Mouse (Mus musculus) monocyte, adult 5-6 weeks (primary cell): ENCODE data around the gene Ppp2r2c. TPM values are rescaled to one million over a fixed set of nuclear protein-coding genes. Genes with fewer than 3 reads are reported as not detected.

Source experiments
- ATAC-seq: fragments of 153-309, 156-312 bp; replicated peaks from 2 replicates; pipeline ENCODE4 v1.8.0; 2017; ENCODE audit warnings: mild to moderate bottlenecking; ENCODE audit not compliant: low TSS enrichment, insufficient number of reproducible peaks, severe bottlenecking, poor library complexity, low FRiP score
- total RNA-seq: library from RNA; stranded (forward); fragments of 200-1000, 200-491, 200-594 nt; gene quantifications from 3 replicates; pipeline ENCODE4 v1.2.3, GENCODE M21; 2017

The Ppp2r2c gene
- total RNA-seq, 1 experiment from 2014 or later, result not detected

GRCm38 (mm10) chr5:36946445-36946844, 78.1 kb downstream of the Ppp2r2c start:
- no peak for ATAC-seq

- peak; percentile 53; the same call in 1 of the 2 replicates for ATAC-seq
Observed at GRCm38 (mm10) chr5:36948831-36949230, 80.5 kb downstream of the Ppp2r2c start.

DNA sequence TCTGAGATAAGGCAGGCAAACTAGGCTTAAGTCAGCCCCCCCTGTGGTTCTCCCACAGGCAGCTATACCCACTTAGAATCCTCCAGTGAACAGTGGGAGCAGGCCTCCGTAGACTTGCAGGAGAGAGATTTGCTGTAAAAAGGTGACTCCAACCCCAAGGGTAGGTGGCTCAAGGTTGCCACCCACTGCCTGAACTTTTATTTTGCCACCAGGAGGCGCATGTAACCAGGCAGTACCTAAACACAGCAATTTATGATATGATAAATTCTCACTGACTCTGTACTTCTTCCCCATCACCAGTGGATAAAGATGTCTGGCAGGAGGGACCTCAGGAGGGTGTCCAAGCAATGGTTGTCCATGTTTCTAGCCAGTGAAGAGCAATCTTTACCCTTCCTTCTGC, 82.6 kb downstream of the Ppp2r2c start:
- no peak for ATAC-seq

- no peak for ATAC-seq
Observed at GRCm38 (mm10) chr5:36952311-36952710, 84.0 kb downstream of the Ppp2r2c start.

- ATAC-seq, result peak; percentile 53; the same call in 1 of the 2 replicates
Observed at GRCm38 (mm10) chr5:36955366-36955765, 87.1 kb downstream of the Ppp2r2c start.

- peak; percentile 75 for ATAC-seq
Observed at GRCm38 (mm10) chr5:36958837-36959236, 90.5 kb downstream of the Ppp2r2c start.

- no peak for ATAC-seq
Observed at GRCm38 (mm10) chr5:36960501-36960900, 92.2 kb downstream of the Ppp2r2c start.

DNA sequence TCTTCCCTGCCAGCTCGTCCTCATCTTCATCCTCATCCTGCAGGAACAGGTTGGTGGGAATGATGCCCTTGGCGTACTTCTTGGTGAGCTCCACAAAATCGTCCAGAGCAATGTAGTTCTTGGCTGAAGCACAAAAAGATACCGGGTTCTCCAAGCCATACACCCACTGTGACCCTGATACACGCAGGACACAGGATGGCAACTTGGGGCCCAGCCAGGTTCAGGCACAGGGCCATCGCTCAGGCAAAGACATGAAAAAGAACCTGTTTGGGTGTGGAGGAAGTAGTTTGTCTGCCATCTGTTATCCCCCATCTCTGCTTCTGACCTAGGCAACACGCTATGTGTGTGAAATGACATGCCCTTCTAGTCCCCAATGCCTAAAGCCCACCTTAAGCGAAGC, 103.3 kb downstream of the Ppp2r2c start:
- ATAC-seq, result no peak

DNA sequence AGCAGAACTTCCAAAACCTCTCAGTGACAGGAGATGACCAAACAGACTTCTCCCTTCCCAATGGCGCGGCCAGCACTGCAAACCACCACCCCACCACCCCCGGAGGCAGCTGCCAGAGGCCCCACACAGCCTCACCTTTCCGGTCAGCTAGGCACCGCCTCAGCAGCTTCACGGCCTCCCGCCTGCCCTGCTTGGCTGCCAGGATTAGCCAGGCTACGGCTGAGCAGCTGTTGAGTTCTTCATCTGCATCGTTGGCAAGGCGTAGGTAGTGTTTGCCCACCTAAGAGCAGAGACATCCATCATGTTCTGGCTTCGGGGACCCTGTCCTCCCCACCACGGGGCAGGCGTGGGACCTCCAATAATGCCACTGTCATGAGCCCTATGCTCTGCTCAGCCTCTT, 107.0 kb downstream of the Ppp2r2c start:
- ATAC-seq, result no peak

GRCm38 (mm10) chr5:36977809-36978208, 109.5 kb downstream of the Ppp2r2c start:
- ATAC-seq, result no peak

- no peak for ATAC-seq
Observed at GRCm38 (mm10) chr5:36979001-36979400, 110.7 kb downstream of the Ppp2r2c start.

DNA sequence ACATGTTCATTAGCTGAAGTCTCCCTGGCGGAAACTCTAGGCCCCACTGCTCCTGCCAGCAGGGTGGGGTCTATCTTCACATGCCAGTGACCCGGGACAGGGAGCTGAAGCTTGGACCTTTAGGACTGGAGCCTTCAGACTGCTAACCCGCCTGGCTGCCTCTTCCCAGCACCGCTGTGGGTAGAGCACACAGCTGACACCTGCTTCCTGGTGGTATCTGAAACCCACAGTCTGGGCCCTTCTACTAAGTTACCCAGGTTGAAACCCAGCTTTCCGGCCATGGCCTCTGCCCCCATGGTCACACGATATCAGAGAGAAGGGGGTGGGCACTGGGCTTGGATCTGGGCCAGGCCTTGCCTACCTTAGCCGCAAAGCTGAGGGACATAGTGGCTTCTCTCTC, 111.3 kb downstream of the Ppp2r2c start:
- ATAC-seq, result no peak

DNA sequence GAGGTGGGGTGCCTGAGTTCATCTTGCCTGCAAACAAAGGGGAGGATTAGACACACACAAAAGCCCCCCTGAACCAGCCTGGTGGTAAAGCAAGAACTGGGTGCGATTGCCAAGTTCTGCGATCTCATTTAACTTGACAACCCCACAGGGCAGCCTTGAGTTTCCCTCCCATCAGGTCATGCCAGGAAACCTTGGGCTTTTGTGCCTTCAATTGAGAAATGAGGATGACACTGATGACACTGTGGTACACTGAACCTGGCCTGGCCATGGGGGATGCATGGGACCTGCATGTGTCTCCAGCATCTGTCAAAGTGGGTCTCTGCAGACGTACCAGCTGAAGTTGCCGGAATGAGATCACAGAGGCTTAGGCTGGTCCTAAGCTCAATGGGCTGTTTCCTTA, 114.0 kb downstream of the Ppp2r2c start:
- ATAC-seq, result no peak

DNA sequence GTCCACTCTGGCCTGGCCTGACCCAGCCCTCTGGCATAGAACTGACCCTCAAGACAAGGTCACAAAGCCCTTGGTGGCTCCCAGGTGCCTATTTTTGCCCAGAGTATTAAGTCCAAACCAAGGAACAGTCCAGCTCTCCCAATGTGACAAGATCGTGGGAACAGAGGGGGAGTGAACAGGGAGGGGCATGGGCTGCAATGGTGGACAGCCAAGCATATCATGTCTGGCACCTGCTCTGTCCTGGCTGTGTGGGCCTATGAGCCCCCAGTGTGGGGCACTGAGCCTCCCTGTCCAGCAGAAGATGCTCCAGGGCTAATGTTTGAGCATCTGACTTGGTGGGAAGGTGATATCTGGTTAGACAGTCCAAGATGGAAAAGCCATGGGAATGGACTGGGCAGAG, 118.3 kb downstream of the Ppp2r2c start:
- no peak for ATAC-seq

GRCm38 (mm10) chr5:36988124-36988780, 119.9 kb downstream of the Ppp2r2c start:
- no peak for ATAC-seq

DNA sequence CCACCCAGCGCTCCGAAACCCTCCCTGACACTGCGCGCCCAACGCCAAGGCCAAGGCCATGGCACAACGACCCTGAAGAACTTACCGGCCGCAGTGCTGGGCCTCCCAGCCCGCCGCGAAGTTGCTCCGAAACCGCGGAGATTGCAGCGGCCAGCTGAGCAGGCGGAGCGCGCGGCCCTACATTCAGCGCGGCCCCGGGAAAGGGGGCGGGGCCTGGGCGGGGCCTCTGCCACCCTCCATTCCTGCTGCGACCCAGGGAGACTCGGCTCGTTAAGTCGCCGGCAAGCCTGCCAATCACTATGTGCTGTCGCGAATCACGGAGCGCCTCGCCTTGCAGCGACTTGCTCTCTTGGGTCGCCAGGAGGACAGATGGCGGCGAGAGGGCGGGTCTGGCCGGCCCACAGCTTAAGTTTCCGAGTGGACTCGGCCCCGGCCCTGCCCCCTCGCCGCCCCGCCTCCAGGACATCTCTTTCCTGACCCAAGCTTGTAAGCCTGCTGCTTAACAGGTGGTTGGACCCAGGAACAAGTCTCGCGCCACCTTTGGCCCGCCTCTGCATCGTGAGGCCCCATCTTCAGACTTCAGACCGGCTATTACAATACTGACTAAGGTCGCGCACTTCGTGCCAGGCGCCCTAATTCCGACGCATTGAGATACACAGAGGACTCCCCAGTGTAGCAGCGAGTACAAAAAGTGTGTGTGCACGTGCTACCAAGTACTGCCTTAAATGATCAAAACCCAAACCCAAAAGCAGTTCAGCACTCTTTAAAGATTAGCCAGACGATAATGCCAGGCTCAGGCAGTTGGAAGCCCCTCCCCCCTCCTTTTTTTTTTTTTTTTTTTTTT, 120.7 kb downstream of the Ppp2r2c start, which contains the start of gene Wfs1:
Gene Wfs1, minus strand, starts transcription at position 425 of the 844 bp plus-strand sequence.
- peak; percentile 95 for ATAC-seq

- no peak for ATAC-seq
Observed at GRCm38 (mm10) chr5:36989625-36989977, 121.3 kb downstream of the Ppp2r2c start.

DNA sequence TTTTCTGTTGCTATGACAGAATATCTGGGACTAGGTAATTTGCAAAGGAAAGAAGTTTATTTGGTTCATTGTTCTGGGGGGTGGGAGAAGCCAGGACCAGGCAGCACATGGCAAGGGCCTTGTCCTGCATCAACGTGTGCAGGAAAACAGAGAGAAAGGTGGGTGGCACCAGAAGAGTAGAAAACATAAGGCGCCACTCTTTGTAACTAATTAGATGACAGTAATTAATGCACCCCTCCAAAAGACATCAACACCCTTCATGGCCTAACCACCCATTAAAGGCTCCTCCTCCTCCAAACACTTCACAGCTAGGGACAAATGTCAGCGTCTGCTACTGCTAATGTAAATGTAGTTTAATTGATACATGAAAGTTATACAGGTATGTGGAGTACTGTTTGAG, 121.9 kb downstream of the Ppp2r2c start:
- ATAC-seq, result no peak

GRCm38 (mm10) chr5:36990631-36991350, 122.5 kb downstream of the Ppp2r2c start:
- no peak for ATAC-seq
